Mouse (Mus musculus) ES-Bruce4 (cell line): ENCODE data around the gene Apopt1.

Experiments
- CTCF ChIP-seq: IDR thresholded peaks from one replicate; pipeline ENCODE4 v1.8.1; 2011; ENCODE audit warnings: low read depth, low read length
- EP300 ChIP-seq: IDR thresholded peaks from 2 replicates; pipeline ENCODE4 v1.6.1; 2011; ENCODE audit warnings: low read depth, low read length; ENCODE audit not compliant: insufficient read depth

DNA sequence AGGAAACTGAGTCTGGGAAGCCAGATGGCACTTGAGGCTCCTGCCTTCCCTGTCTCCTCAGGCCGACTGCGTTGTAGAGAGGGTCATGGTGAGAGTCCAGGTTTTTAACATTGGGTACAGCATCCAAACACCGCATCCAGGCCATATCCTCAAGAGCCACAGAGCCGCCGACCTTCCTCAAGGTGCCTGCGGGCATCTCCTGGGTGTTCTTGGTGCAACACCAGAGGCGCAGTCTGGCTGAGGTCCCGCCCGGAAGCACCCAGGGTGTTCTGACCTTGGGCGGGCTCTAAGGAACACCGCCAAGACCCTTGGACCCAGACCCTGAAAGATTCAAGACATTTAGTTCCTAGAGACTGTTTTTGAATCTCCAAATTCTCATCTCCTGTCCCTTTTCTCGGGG is 40.5 kb upstream of the Apopt1 start:
- TF ChIP-seq EP300 (no peak), CTCF (no peak)
